10 mouse cellular contexts compared by ENCODE assay signal in genomic region chr2:3348919-3349318, GRCm38 (mm10). TPM values are rescaled to one million over a fixed set of nuclear protein-coding genes. Genes with fewer than 3 reads are reported as not detected.
A peak's percentile ranks its signal among the peaks of the same experiment; 100 is the strongest.
DNase-seq lines count a peak whose midpoint lies in the region; ATAC-seq and TF ChIP-seq lines count a peak whose summit lies in the region.
"Had no signal": no experiment of that assay in that cellular context is flagged by ENCODE, and none has a peak within 500 bp of the region (broad histone marks: within the 10 kb centered on the region; RNA-seq: fewer than 3 reads in every experiment).

No protein-coding gene starts in this region.

- no peak overlapping the region for H3K27ac ChIP-seq in kidney, postnatal 0 days
- no peak overlapping the region for H3K27ac ChIP-seq in kidney, embryonic 16.5 days (ENCODE audit: low read length)
- H3K27ac ChIP-seq: embryonic facial prominence, embryonic 15.5 days; limb, embryonic 15.5 days had no signal

- H3K27me3 ChIP-seq in kidney, postnatal 0 days (ENCODE audit: insufficient read depth, low read length): no peaks in the 10 kb centered on the region
- no peaks in the 10 kb centered on the region for H3K27me3 ChIP-seq in kidney, embryonic 16.5 days (ENCODE audit: insufficient read depth, low read length)
- H3K27me3 ChIP-seq in E14TG2a.4 (ENCODE audit: insufficient read depth, low read length): 0 out of 2 replicates have a peak, but pooled peaks cover 3% of the 10 kb centered on the region
- H3K27me3 ChIP-seq in splenic B cell, adult 2 months (ENCODE audit: control insufficient read depth, insufficient read depth, low read length, poor library complexity, severe bottlenecking): no peaks in the 10 kb centered on the region
- H3K27me3 ChIP-seq: embryonic facial prominence, embryonic 15.5 days had no signal

- H3K9ac ChIP-seq in kidney, postnatal 0 days (ENCODE audit: low read depth, low read length): no peak overlapping the region
- H3K9ac ChIP-seq in kidney, embryonic 16.5 days (replicated peaks; ENCODE audit: low read length): no peak overlapping the region
- H3K9ac ChIP-seq: embryonic facial prominence, embryonic 15.5 days; limb, embryonic 15.5 days had no signal

- no peaks in the 10 kb centered on the region for H3K9me3 ChIP-seq in kidney, postnatal 0 days (replicated peaks; ENCODE audit: low read length)
- peaks cover 4% of the 10 kb centered on the region; the same call in 1 of the 2 replicates for H3K9me3 ChIP-seq in kidney, embryonic 16.5 days (ENCODE audit: low read length)
- H3K9me3 ChIP-seq in E14TG2a.4 (ENCODE audit: low read length): no peaks in the 10 kb centered on the region
- H3K9me3 ChIP-seq: embryonic facial prominence, embryonic 15.5 days; limb, embryonic 15.5 days had no signal

- H3K4me2 ChIP-seq in kidney, postnatal 0 days (ENCODE audit: low read length): no peak overlapping the region
- H3K4me2 ChIP-seq in kidney, embryonic 16.5 days (replicated peaks; ENCODE audit: low read depth, low read length): no peak overlapping the region
- H3K4me2 ChIP-seq: embryonic facial prominence, embryonic 15.5 days; limb, embryonic 15.5 days had no signal

- no peaks in the 10 kb centered on the region for H3K4me1 ChIP-seq in kidney, postnatal 0 days (replicated peaks; ENCODE audit: insufficient read depth, low read length)
- no peaks in the 10 kb centered on the region for H3K4me1 ChIP-seq in kidney, embryonic 16.5 days (ENCODE audit: insufficient read depth, low read length)
- H3K4me1 ChIP-seq in E14TG2a.4 (replicated peaks; ENCODE audit: low read depth, low read length): no peaks in the 10 kb centered on the region
- H3K4me1 ChIP-seq: embryonic facial prominence, embryonic 15.5 days; limb, embryonic 15.5 days had no signal

- no peaks in the 10 kb centered on the region for H3K36me3 ChIP-seq in kidney, postnatal 0 days (ENCODE audit: insufficient read depth, low read length)
- no peaks in the 10 kb centered on the region for H3K36me3 ChIP-seq in kidney, embryonic 16.5 days (ENCODE audit: insufficient read depth, low read length)
- H3K36me3 ChIP-seq in E14TG2a.4 (ENCODE audit: insufficient read depth, low read length): no peaks in the 10 kb centered on the region
- no peaks in the 10 kb centered on the region for H3K36me3 ChIP-seq in splenic B cell, adult 2 months (ENCODE audit: control insufficient read depth, insufficient read depth, low read length, poor library complexity, severe bottlenecking)
- H3K36me3 ChIP-seq: embryonic facial prominence, embryonic 15.5 days; limb, embryonic 15.5 days had no signal

- no peak for ATAC-seq in kidney, postnatal 0 days (replicated peaks; ENCODE audit: low FRiP score, low read depth)
- ATAC-seq in kidney, embryonic 16.5 days (ENCODE audit: low FRiP score, low TSS enrichment): no peak
- peak; percentile 89 for ATAC-seq in granulocyte monocyte progenitor cell, adult 5-6 weeks (replicated peaks; ENCODE audit: poor library complexity, severe bottlenecking)

- peak; percentile 79 for DNase-seq in kidney, postnatal 0 days (ENCODE audit: low spot score)
- DNase-seq in B cell, adult 2 months: peak; percentile 35 to 40
- DNase-seq in splenic B cell, adult 2 months (ENCODE audit: low read depth, low spot score): peak; percentile 71
- DNase-seq in neural tube, embryonic 10.5 days (ENCODE audit: extremely low spot score, low spot score): no peak

- 16% methylated on average over 3 of the region's 3 CpGs for WGBS in kidney, postnatal 0 days
- WGBS in kidney, embryonic 16.5 days: 18% methylated on average over 3 of the region's 3 CpGs

- no peak overlapping the region for H3K4me3 ChIP-seq in kidney, postnatal 0 days (replicated peaks; ENCODE audit: low read depth, low read length)
- H3K4me3 ChIP-seq in kidney, embryonic 16.5 days (ENCODE audit: low read length): no peak overlapping the region
- H3K4me3 ChIP-seq in E14TG2a.4 (replicated peaks; ENCODE audit: low read length): no peak overlapping the region
- H3K4me3 ChIP-seq: embryonic facial prominence, embryonic 15.5 days; limb, embryonic 15.5 days had no signal

- peak; percentile 77 for TF ChIP-seq CTCF in kidney, postnatal 0 days (IDR thresholded peaks at IDR 0.05; ENCODE audit: low read depth)
- peak; percentile 67 for TF ChIP-seq CTCF in E14TG2a.4 (conservative IDR thresholded peaks at IDR 0.05; ENCODE audit: low read length)

RNA-seq across cellular contexts. Expression of gene Acbd7, which starts 13.0 kb away (rescaled TPM):
- 1.0 and 1.5 TPM in 2 replicates for polyA plus RNA-seq in kidney, postnatal 0 days (2015; fragmentation: Nextera tagmentation; extraction: Ambion mirVana)
- polyA plus RNA-seq in kidney, embryonic 16.5 days (2015; fragmentation: Nextera tagmentation; extraction: Ambion mirVana): 0.86 and 0.99 TPM in 2 replicates
- total RNA-seq in granulocyte monocyte progenitor cell, adult 5-6 weeks (2014; fragmentation: Nextera tagmentation): not detected in 2 replicates
- not detected in 2 replicates for total RNA-seq in granulocyte monocyte progenitor cell, adult 5-6 weeks (2017)

RNA-seq across cellular contexts. Expression of gene Rpp38, which starts 16.5 kb away (rescaled TPM):
- polyA plus RNA-seq in kidney, postnatal 0 days (2015; fragmentation: Nextera tagmentation; extraction: Ambion mirVana): 25.2 and 25.6 TPM in 2 replicates
- polyA plus RNA-seq in kidney, embryonic 16.5 days (2015; fragmentation: Nextera tagmentation; extraction: Ambion mirVana): 19.7 and 20.5 TPM in 2 replicates
- 19.7 and 22.4 TPM in 2 replicates for total RNA-seq in granulocyte monocyte progenitor cell, adult 5-6 weeks (2014; fragmentation: Nextera tagmentation)
- total RNA-seq in granulocyte monocyte progenitor cell, adult 5-6 weeks (2017): 10.0 and 15.2 TPM in 2 replicates

RNA-seq across cellular contexts. Expression of gene Olah, which starts 48.1 kb away (rescaled TPM):
- polyA plus RNA-seq in kidney, postnatal 0 days (2015; fragmentation: Nextera tagmentation; extraction: Ambion mirVana): not detected in 2 replicates
- polyA plus RNA-seq in kidney, embryonic 16.5 days (2015; fragmentation: Nextera tagmentation; extraction: Ambion mirVana): not detected in 2 replicates
- total RNA-seq in granulocyte monocyte progenitor cell, adult 5-6 weeks (2014; fragmentation: Nextera tagmentation): not detected in 2 replicates
- not detected in 2 replicates for total RNA-seq in granulocyte monocyte progenitor cell, adult 5-6 weeks (2017)
- polyA plus RNA-seq: stomach, embryonic 14.5 days had no signal
